Mouse (Mus musculus) lung, embryonic 14.5 days (tissue): Measurements from ENCODE around the gene Cyb561d1. TPM values are rescaled to one million over a fixed set of nuclear protein-coding genes. Genes with fewer than 3 reads are reported as not detected.

Source experiments
- ATAC-seq: fragments of 200-750 bp; cut with Nextera tagmentation; 2 replicates; pipeline ENCODE4 v1.8.0; 2017; ENCODE audit warnings: mild to moderate bottlenecking, moderate TSS enrichment, moderate library complexity; ENCODE audit not compliant: insufficient read depth
- DNase-seq: peaks from one replicate; pipeline ENCODE4 v3.0.0-alpha.2; 2015
- H3K27ac ChIP-seq: fragments of 300-500 bp; sonication (generic); 2 replicates; pipeline ENCODE4 v1.5.1; 2014; ENCODE audit warnings: low read depth, mild to moderate bottlenecking, moderate library complexity
- H3K27me3 ChIP-seq: fragments of 300-500 bp; sonication (generic); 2 replicates; pipeline ENCODE4 v1.6.1; 2014; ENCODE audit warnings: low read length, control low read depth; ENCODE audit not compliant: insufficient read depth
- H3K36me3 ChIP-seq: fragments of 300-500 bp; sonication (generic); 2 replicates; pipeline ENCODE4 v1.6.1; 2014; ENCODE audit warnings: control low read depth; ENCODE audit not compliant: insufficient read depth
- H3K4me1 ChIP-seq: fragments of 300-500 bp; sonication (generic); 2 replicates; pipeline ENCODE4 v1.6.1; 2014; ENCODE audit warnings: antibody characterized with exemption, control low read depth; ENCODE audit not compliant: insufficient read depth
- H3K4me2 ChIP-seq: fragments of 300-500 bp; sonication (generic); 2 replicates; pipeline ENCODE4 v1.6.1; 2014; ENCODE audit warnings: mild to moderate bottlenecking
- H3K4me3 ChIP-seq: fragments of 300-500 bp; sonication (generic); 2 replicates; pipeline ENCODE4 v1.5.1; 2014; ENCODE audit warnings: low read depth, low read length
- H3K9ac ChIP-seq: fragments of 300-500 bp; sonication (generic); 2 replicates; pipeline ENCODE4 v1.6.1; 2014
- H3K9me3 ChIP-seq: fragments of 300-500 bp; sonication (generic); 2 replicates; pipeline ENCODE4 v1.6.1; 2016; ENCODE audit warnings: low read depth, low read length, control low read depth
- CTCF ChIP-seq: IDR thresholded peaks from 2 replicates; pipeline ENCODE4 v1.5.1; 2016; ENCODE audit warnings: antibody characterized with exemption, low read depth
- WGBS: fragments of 180-500 bp; shearing (Covaris S2); extraction: QIAGEN DNeasy Blood & Tissue Kit; methylation state at CpG from one replicate; pipeline ENCODE4 v1.1.7; 2014; 5-methylcytosine and 5-hydroxymethylcytosine counted together
- polyA plus RNA-seq: library from polyadenylated mRNA; unstranded; fragments of >200 nt; fragmentation: Nextera tagmentation; extraction: Ambion mirVana; gene quantifications from 2 replicates; pipeline ENCODE4 v1.2.1, GENCODE M21; 2014

Cyb561d1 gene
- polyA plus RNA-seq, 1 experiment from 2014 or later, result 2.0 TPM

DNA sequence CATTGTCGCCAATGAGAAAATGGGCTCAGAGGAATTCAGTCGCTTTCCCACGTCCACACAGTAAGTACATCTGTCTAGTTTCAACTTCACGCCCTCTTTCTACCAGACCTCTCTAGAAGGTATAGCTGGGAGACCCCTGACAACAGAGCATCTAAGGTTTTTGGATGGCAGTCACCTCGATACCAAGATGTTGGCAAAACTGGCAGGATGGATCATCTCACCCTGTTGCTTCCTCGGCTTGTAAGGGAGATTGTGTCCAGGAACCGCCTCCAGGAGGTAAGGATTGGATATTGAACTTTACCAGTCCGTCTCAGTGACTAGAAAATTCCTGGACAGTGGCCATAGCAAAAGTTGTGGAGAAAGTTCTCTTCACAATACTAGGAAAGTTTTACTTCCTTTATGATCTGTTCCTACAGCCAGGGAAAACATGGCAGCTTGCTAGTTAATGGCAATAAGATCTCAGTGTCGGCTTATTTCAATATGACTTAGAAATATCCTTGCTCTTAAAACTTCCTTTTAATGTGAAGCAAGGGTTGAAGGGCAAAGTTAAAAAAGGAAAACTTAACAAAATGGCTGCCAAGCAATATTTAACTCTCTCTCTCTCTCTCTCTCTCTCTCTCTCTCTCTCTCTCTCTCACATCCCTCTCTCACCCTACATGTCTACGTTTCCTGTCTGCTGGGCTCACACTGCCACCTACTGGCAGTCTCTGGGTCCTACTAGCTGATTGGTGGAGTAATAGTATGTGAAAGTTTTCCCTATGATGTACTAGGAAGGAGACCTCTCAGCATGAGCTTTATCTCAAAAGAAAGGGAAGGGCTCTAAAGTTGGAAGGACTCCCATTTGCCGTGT, 53.4 kb downstream of the Cyb561d1 start:
- no peaks in the 10 kb centered on the region for H3K9me3 ChIP-seq
- H3K4me1 ChIP-seq, result peaks cover 7% of the 10 kb centered on the region; the same call in 1 of the 2 replicates
- H3K36me3 ChIP-seq, result no peaks in the 10 kb centered on the region
- no peak overlapping the region for H3K9ac ChIP-seq
- peak; percentile 95 for TF ChIP-seq CTCF
- WGBS, result 65% methylated on average over 11 of the region's 11 CpGs
- H3K4me3 ChIP-seq, result no peak overlapping the region
- peak overlapping the region; percentile 4; the same call in 1 of the 2 replicates for H3K4me2 ChIP-seq
- H3K27me3 ChIP-seq, result no peaks in the 10 kb centered on the region
- peak; percentile 95 for DNase-seq
- peak; percentile 53; the same call in 1 of the 2 replicates for ATAC-seq
- H3K27ac ChIP-seq, result no peak overlapping the region; the same call in 1 of the 2 replicates

DNA sequence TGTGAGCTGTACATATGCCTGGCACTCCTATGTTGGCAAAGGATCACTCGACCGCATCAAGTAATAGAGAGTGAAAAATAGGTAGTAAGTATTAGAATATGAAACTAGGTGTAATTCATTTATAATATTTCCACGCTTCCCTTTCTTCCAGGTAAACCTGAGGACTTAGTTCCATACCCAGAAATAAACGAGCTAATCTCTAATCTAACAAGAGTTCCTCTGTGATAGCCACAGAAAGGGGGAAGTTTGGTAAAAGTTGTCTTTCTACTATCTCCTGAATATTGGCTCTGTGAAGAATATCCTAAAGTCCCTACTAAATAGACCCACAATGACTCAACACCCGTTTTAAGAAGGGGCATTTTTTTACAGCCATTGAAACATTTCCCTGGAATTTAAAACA, 54.3 kb downstream of the Cyb561d1 start:
- no peak for ATAC-seq
- H3K4me2 ChIP-seq, result peak overlapping the region; percentile 90
- H3K9me3 ChIP-seq, result no peaks in the 10 kb centered on the region
- TF ChIP-seq CTCF, result no peak
- peak overlapping the region; percentile 99 for H3K4me3 ChIP-seq
- 54% methylated on average over 5 of the region's 5 CpGs for WGBS
- no peaks in the 10 kb centered on the region for H3K27me3 ChIP-seq
- H3K9ac ChIP-seq, result peak overlapping the region; percentile 93
- no peak overlapping the region; the same call in 1 of the 2 replicates for H3K27ac ChIP-seq
- H3K4me1 ChIP-seq, result peaks cover 7% of the 10 kb centered on the region; the same call in 1 of the 2 replicates
- no peak for DNase-seq
- no peaks in the 10 kb centered on the region for H3K36me3 ChIP-seq

Other genes starting within 250 kb of the Cyb561d1 start
- gene Gstm3, start 231.9 kb downstream of the Cyb561d1 start, polyA plus RNA-seq, result 0.18 and 0.31 TPM in 2 replicates
- gene Gstm2, start 214.8 kb downstream of the Cyb561d1 start, polyA plus RNA-seq, result 103 and 116 TPM in 2 replicates
- gene Gstm1, start 183.2 kb downstream of the Cyb561d1 start, polyA plus RNA-seq, result 38.1 and 42.5 TPM in 2 replicates
- gene Gstm4, start 156.3 kb downstream of the Cyb561d1 start, polyA plus RNA-seq, result 16.0 and 16.8 TPM in 2 replicates
- gene Ampd2, start 114.6 kb downstream of the Cyb561d1 start, polyA plus RNA-seq, result 31.4 and 37.4 TPM in 2 replicates
- 0.50 and 0.97 TPM in 2 replicates for gene Gnat2, start 108.4 kb downstream of the Cyb561d1 start, polyA plus RNA-seq
- 172 and 178 TPM in 2 replicates for gene Gnai3, start 55.1 kb downstream of the Cyb561d1 start, polyA plus RNA-seq
- gene Gpr61, start 46.3 kb downstream of the Cyb561d1 start, polyA plus RNA-seq, result 0.11 TPM in 1 of 2 replicates, not detected in the other
- gene Amigo1, start 14.9 kb downstream of the Cyb561d1 start, polyA plus RNA-seq, result 2.1 TPM in 2 replicates
- gene Atxn7l2, start 9.7 kb upstream of the Cyb561d1 start, polyA plus RNA-seq, result 14.0 and 18.1 TPM in 2 replicates
- gene Sypl2, start 25.4 kb upstream of the Cyb561d1 start, polyA plus RNA-seq, result 0.54 and 0.96 TPM in 2 replicates
- gene Psma5, start 55.7 kb upstream of the Cyb561d1 start, polyA plus RNA-seq, result 320 and 323 TPM in 2 replicates
- 32.7 and 33.2 TPM in 2 replicates for gene Sort1, start 82.9 kb upstream of the Cyb561d1 start, polyA plus RNA-seq
- 0.75 and 4.7 TPM in 2 replicates for gene Mybphl, start 163.7 kb upstream of the Cyb561d1 start, polyA plus RNA-seq
- gene Psrc1, start 182.6 kb upstream of the Cyb561d1 start, polyA plus RNA-seq, result 76.5 and 79.7 TPM in 2 replicates
- 8.3 and 9.4 TPM in 2 replicates for gene Celsr2, start 214.3 kb upstream of the Cyb561d1 start, polyA plus RNA-seq
- 118 and 119 TPM in 2 replicates for gene Sars, start 244.0 kb upstream of the Cyb561d1 start, polyA plus RNA-seq